Mouse (Mus musculus) regulatory T cell (primary cell): ENCODE data around the gene Sycp3.
"Not testable (repeated sequence)": the region's sequence is repeated elsewhere in the genome, so short reads cannot be mapped to it uniquely, and the experiment has no call there.

ENCODE experiments used
- in situ Hi-C: fragments of 300-600 bp; cut with MboI, MseI; formaldehyde crosslinking; loops from one replicate; pipeline ENCODE4 v1.15.1; 2025; ENCODE audit warnings: high pct_unique_total_duplicates

Gene Sycp3

DNA sequence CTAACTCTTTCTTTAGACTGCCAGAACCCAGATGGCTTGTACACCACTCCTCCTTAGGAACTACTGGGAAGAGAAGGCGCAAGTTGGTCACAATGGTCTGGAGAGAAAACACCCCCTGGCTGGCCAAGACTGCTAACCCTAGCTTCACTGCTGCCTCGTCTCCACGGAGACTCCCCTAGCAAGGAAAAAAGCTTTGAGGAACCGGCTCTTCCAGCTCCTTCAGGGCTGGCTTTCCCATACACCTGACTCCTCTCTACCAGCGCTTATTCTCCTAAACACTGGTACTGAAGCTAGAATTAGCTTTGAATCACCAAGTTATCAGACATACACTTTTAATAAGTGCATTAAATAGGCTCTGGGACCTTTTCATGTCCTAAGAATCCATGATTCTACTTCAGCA is 40.6 kb downstream of the Sycp3 start:
- in situ Hi-C loops, result loop anchor here (5.0 kb wide), 1 partner anchor 118 kb away; no protein-coding TSS in a partner anchor

DNA sequence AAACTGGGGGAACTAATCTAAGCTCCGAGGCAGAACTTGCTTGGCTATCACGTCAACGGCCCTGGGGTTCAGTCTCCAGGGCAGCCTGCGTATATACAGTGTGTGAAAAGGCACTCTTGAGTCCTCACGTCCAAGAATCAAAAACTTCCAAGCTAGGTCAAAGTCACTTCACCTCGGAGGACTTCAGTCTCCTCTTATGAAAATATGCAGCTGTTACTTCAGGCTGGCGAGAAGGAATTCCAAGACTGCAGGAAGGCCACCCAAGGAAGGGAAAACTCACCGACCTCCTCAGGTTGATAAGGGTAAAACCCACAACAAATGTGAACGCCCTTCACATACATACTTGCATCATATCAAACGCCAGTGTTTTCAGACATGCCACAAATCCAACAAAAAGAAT is 42.0 kb downstream of the Sycp3 start:
- in situ Hi-C loops, result loop anchor here (5.0 kb wide), 1 partner anchor 119 kb away; no protein-coding TSS in a partner anchor

DNA sequence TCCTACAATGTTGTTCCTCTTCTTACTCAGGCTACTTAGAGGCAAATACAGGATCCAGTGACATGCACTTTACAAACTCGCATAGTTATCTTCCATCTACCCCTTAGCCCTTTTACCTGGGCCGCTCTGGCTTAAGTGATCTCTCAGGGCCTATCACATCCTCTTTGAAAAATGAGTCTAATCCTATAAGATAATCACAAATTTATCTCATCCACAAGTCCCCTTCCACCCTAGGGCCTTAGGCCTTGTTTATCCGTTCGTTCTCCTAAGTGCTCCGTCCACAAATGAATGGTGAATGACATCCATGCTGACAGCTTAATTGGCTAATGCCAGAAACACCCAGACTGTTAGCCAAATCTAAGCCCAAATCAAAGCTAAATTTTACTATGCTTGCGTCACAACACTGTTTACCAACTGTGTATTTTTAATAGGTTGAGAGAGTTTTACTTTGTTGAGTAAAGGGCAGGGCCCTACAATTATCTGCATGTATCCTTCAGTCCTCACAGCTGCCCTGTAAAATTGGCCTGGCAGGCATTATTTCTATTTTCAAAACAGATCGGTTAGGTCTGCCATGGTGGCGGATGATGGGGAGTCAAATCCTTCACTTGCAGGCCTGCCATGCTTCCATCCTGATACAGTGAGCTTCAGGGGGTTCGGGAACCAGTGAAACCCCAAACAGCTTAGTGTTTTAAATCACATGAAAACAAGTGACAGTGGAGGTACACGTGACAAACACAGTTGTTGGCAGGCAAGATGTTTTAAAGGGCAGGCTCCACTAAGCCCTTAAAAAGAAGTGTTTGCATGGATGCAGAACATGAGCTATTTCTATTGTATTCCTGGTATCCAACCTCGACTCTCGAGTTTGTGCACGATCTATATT is 42.8 kb downstream of the Sycp3 start:
- in situ Hi-C loops, result loop anchor here (5.0 kb wide), 1 partner anchor 120 kb away; no protein-coding TSS in a partner anchor

DNA sequence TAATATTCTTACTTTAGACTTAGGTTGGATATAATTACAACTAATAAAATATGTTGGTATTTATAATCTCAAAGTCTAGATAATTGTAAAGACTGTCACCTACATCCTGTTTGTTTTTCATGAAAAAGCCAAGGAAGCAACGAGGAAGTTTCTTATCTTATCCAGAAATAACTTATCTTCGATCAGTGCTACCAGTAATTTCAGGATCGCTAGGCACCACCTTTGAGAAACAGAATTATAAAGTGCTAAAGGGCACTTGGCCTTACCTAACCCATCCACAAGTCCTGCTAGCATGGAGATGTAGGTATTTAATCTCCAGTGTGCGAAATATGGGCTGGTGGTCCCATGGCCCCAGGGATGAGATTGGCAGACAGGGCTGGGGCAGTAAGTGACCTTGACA is 43.5 kb downstream of the Sycp3 start:
- in situ Hi-C loops, result loop anchor here (5.0 kb wide), 1 partner anchor 121 kb away; no protein-coding TSS in a partner anchor

DNA sequence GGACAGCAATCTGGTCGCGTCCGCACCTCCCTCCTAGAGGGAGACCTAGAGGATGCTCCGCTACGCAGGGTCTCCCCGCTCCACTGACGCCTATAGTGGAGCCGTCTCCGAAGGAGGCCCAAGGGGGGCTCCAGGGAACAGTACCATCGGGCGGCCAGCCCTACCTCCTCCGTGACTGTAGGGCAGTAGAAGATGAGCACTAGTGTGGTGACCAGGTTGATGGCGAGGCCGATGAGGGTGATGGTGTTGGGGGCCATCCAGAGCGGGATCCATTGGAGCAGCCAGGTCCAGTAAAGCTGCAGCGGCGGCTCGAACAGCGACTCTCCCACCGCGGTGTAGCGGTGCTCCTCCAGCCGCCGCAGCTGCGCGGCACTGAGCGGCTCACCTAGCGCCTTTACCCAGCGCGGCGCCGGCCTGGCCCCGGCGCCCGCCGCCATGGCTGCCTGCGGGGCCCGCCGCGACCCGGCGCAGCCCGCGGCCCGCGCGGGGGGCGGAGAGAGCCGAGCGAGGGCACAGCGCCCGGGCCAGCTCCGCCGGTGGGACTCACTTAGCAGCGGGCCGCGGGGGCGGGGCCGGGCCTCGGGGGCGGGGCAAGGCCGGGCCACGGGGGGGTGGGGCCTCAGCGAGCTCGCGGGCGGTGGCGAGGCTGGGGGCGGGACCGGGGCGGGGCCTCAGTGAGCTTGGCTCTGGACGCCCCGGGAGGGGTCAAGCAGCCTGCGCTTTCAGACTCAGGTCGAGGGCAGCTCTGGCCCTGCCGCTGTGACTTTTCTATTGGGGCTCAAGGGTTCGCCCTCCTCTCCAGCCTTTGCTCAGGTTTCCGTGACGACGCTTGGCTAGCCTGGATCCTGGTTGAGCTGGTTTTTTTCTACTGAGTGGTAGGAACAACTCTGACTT is 44.3 kb downstream of the Sycp3 start, which contains the start of gene Chpt1:
Gene Chpt1, minus strand, starts transcription at position 653 of the 894 bp plus-strand sequence.
- in situ Hi-C loops, result loop anchor here (5.0 kb wide), 1 partner anchor 121 kb away; no protein-coding TSS in a partner anchor

DNA sequence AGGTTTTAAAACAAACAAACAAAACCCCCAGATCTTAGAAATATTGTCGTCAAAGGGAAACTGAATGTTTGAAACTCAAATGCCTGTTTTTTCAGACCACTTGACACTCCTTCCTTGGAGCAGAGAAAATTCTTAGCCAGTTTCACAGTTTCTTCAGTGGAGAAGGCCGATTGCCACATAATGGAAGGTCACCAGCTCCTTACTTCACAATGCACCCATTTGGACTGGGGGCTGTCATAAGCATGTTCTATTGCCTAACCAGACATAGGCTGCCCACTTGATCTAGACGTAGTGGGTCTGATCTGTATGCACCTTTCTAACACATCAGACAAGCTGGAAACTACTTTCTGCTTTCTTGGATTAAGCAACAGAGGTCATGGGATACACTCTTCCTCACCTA is 45.1 kb downstream of the Sycp3 start:
- in situ Hi-C loops, result loop anchor here (5.0 kb wide), 1 partner anchor 122 kb away; no protein-coding TSS in a partner anchor

DNA sequence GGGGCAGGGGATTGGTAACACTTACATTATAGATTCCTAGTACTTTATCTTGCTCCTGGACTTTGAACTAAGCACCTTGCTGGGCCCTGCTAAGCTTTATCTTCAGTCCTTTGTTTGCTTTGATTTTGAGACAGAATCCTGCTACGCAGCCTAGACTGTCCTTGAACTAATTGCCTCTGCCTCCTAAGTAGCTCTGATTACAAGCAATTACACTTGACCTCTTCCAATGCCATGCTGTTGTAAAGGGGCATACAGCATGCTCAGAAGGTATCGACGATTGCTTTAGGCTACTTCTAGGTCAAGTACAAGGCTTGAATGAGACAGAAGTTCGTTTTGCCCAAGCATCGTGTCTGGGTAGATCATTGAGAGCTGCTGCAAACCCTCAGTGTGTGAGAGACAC is 45.9 kb downstream of the Sycp3 start:
- in situ Hi-C loops, result no loop called here

DNA sequence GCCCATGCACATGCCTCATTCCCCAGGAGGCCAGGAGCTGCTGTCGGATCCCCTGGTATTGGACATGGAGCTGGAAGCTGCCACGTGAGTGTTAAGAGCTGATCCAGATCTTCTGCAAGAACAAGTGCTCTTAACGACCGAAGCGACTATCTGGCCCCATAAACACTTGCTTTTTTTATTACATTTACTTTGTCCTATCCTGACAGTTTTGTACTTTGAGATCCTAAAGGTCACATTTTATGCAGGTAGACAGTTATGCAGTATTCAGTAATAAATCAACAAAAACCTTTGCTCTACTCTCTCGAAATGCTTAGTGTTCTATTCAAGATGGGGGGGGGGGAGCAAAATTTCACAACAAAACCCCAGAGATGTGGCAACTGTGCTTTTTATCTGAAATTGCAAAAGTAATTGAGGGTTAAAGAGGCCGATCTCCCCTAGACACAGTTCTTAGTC is 48.3 kb downstream of the Sycp3 start:
- in situ Hi-C loops, result no loop called here

DNA sequence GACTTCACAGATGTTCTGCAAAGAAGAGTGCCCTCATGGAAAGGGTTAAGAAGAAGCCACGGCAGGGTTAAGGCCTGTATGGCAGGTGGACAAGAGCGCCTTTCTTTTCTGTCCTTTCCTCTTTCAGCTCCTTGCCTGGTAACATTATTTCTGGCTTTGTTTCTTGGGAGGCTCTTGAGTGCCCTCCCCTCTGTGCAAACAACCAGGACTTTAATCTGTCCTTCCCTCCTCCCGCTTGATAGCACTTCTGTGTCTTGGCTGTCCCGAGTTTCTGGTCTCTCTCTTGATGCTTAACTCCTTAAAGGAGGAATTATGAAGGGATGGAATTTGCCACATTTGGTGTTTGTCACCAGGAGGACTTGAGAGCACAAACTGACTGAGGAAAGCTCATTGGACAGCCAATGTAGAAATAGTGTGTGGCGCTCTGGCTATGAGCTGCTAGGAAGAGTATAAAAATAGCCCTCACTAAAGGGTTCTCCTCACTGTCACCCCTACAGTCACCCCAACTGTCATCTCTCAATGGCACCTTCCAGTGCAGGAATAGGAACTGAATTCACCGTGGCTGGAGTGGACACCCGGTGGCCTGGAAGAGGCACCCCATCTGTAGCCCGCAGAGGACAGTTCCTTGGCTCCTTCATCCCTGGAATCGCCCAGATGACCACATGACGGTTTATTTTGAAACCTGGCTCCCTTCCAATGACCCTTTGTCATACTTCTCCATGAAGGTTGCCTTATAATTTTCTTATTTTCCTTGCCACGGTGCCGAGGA is 51.3 kb downstream of the Sycp3 start:
- in situ Hi-C loops, result no loop called here

DNA sequence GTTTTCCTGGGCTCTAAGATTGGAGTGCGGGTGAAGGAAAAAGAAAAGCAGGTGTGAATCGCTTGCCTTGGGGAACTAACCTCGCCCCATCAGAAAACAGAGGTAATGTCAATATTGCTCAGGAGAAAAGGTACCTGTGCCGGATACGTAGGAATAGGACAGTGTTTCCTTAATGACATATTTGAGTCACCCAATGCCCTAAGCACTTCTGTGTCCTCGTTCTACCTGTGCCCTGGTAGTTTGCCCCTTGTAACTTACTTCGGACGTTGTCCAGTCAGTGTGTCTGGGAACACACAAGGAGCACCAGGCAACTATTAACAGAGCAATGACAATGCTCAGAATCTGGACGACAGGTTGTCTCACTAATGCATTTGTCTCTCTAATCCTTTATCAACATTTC is 52.0 kb downstream of the Sycp3 start:
- in situ Hi-C loops, result no loop called here

DNA sequence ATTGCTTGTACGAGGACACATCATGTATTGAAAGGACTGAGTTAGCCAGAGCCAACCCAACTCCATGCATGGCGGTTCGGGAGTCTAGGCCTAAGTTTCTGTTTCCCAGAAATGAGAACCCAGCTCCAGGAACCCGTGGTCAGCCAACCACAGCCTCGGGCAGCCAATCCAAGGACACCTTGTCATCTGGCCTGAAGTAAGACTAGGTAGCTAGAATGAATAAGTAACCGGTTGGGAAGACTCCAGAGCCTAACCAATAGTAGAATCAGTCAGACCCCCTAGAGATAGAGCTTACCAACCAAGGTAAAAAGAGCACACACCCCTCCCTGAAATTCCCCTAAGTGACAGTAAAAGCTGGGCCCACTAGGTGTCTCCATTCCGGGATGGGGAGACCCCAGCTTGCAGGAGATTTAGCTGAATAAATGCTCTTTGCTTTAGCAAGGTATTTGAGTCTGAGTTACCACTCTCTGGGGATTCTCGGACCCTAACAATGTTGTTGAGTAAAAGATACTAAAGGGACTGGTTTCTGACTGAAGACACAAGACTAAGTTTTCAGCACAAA is 54.3 kb downstream of the Sycp3 start:
- in situ Hi-C loops, result no loop called here

DNA sequence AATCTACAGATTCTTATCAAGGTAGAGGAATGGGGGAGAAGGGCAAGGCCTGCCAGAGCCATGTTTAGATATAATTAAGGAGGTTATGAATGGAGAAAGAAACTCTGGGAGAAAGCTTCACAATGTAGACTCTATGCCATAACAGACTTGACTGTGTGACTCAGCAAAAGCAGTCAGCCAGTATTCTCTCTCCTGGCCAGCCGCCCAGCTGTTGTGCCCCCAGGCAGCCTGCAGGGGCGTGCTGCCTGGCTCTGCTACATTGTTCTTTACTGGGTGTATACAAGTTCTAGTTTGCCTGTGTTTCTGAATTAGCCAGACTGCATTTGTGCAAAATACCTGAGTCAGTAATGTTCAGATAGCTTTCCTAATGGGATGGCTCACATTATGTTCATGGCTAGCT is 55.1 kb downstream of the Sycp3 start:
- in situ Hi-C loops, result no loop called here

DNA sequence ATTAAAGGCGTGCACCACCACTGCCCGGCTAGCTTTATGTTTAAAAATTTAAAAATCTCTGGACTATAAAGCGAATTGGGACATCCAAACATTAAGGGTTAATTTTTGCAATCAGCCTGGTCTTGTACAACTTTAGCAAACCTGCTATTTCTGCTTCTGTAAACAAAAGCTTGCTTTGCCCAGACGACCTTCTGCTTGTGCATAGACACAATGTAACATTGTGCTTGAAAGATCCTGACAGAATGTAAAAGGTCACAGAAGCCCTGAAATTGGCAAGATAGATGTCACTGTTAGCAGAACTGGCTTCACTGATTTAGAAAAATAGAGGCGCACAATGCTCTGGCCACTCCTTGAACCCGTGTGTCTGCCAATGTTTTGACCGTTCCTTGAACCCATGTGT is 55.7 kb downstream of the Sycp3 start:
- in situ Hi-C loops, result not testable (repeated sequence)

DNA sequence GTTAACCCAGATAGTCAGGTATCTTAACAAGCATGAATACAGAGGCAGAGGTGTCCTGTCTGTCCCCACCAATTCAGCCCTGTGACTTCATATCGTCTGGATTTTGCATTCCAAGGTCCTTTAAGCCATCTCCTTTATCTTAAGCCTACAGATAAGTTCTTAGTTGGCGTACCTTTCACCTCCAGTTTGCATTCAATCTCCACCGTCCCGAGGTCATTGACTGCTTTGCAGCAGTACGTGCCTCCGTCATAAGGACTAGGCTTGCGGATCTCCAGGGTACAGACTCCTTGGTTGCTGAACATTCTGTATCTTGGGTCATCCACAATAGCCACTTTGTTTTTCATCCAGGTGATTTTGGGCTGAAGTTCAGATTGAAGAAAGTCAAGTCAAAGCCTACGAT is 63.4 kb downstream of the Sycp3 start:
- in situ Hi-C loops, result no loop called here
